Mouse (Mus musculus) cerebellum, adult 2 months (tissue): Measurements from ENCODE around the gene Ap3s2.

ENCODE experiments used
- CTCF ChIP-seq: fragments of 200-500 bp; IDR thresholded peaks from 2 replicates; pipeline ENCODE4 v1.5.1; 2011; ENCODE audit warnings: low read depth, mild to moderate bottlenecking, control low read depth, low read length, moderate library complexity, borderline replicate concordance; ENCODE audit not compliant: insufficient read depth
- POLR2A ChIP-seq: fragments of 200-500 bp; IDR thresholded peaks from 2 replicates; pipeline ENCODE4 v1.6.1; 2011; ENCODE audit warnings: low read length, control low read depth, borderline replicate concordance; ENCODE audit not compliant: insufficient read depth

- TF ChIP-seq CTCF (no peak), POLR2A (no peak)
Observed at GRCm38 (mm10) chr7:79892576-79893428, 27.6 kb downstream of the Ap3s2 start.
